Mouse (Mus musculus): ENCODE measurements around the gene Sel1l2. TPM values are rescaled to one million over a fixed set of nuclear protein-coding genes. Genes with fewer than 3 reads are reported as not detected.

Gene Sel1l2
- total RNA-seq, 1 experiment = not detected

GRCm38 (mm10) chr2:140330508-140331306 lies 58.8 kb downstream of the Sel1l2 start:
- Histone ChIP-seq H3K27ac (ENCODE audit: insufficient read depth, low read depth, low read length, poor library complexity, severe bottlenecking) (no peak overlapping the region), H3K36me3 (ENCODE audit: control insufficient read depth, insufficient read depth, low read length, poor library complexity, severe bottlenecking) (no peaks in the 10 kb centered on the region), H3K9me3 (ENCODE audit: control insufficient read depth, insufficient read depth, low read depth, low read length) (no peaks in the 10 kb centered on the region), H3K4me1 (ENCODE audit: control insufficient read depth in 2 of 2, insufficient read depth in 2 of 2, low read length in 2 of 2, poor library complexity in 1 of 2) (no peaks in the 10 kb centered on the region), H3K9ac (ENCODE audit: insufficient read depth, low read depth, low read length, poor library complexity, severe bottlenecking) (no peak overlapping the region), H3K4me3 (ENCODE audit: insufficient read depth in 1 of 2, low read depth in 1 of 2, low read length in 2 of 2, poor library complexity in 1 of 2, severe bottlenecking in 1 of 2) (no peak overlapping the region)
- DNase-seq (ENCODE audit: low read depth, low spot score) = no peak
- in situ Hi-C loops (cut with MboI; ENCODE audit: low sequenced_read_pairs in 2 of 2, unreplicated experiment in 2 of 2) = no loop called here
- TF ChIP-seq MAFK (IDR thresholded peaks at IDR 0.05; ENCODE audit: insufficient read depth, low read depth, low read length) (no peak), CHD2 (IDR thresholded peaks at IDR 0.05; ENCODE audit: low read depth, low read length) (no peak), HCFC1 (IDR thresholded peaks at IDR 0.05; ENCODE audit: borderline replicate concordance, insufficient read depth, low read length) (no peak), ZNF384 (IDR thresholded peaks at IDR 0.05; ENCODE audit: low read depth, low read length) (no peak), ZC3H11A (IDR thresholded peaks at IDR 0.05; ENCODE audit: borderline replicate concordance, low read depth, low read length) (no peak)

GRCm38 (mm10) chr2:140302976-140303708 lies 86.4 kb downstream of the Sel1l2 start:
- Histone ChIP-seq H3K36me3 (ENCODE audit: control insufficient read depth, insufficient read depth, low read length, poor library complexity, severe bottlenecking) (no peaks in the 10 kb centered on the region), H3K27ac (ENCODE audit: insufficient read depth, low read depth, low read length, poor library complexity, severe bottlenecking) (no peak overlapping the region), H3K9me3 (ENCODE audit: control insufficient read depth, insufficient read depth, low read depth, low read length) (no peaks in the 10 kb centered on the region), H3K4me3 (ENCODE audit: insufficient read depth in 1 of 2, low read depth in 1 of 2, low read length in 2 of 2, poor library complexity in 1 of 2, severe bottlenecking in 1 of 2) (no peak overlapping the region), H3K9ac (ENCODE audit: insufficient read depth, low read depth, low read length, poor library complexity, severe bottlenecking) (no peak overlapping the region), H3K4me1 (ENCODE audit: control insufficient read depth in 2 of 2, insufficient read depth in 2 of 2, low read length in 2 of 2, poor library complexity in 1 of 2) (no peaks in the 10 kb centered on the region)
- TF ChIP-seq ZNF384 (IDR thresholded peaks at IDR 0.05; ENCODE audit: low read depth, low read length) (0 out of 2 replicates have a peak, but pooled peaks have one; percentile 25), MAFK (IDR thresholded peaks at IDR 0.05; ENCODE audit: insufficient read depth, low read depth, low read length) (no peak)
- in situ Hi-C loops (cut with MboI; ENCODE audit: low sequenced_read_pairs in 2 of 2, unreplicated experiment in 2 of 2) = no loop called here
- no peak for DNase-seq (ENCODE audit: low read depth, low spot score)

GRCm38 (mm10) chr2:140297155-140297554 lies 92.4 kb downstream of the Sel1l2 start:
- TF ChIP-seq HCFC1 (IDR thresholded peaks at IDR 0.05; ENCODE audit: borderline replicate concordance, insufficient read depth, low read length) (no peak), ZC3H11A (IDR thresholded peaks at IDR 0.05; ENCODE audit: borderline replicate concordance, low read depth, low read length) (no peak), MAFK (IDR thresholded peaks at IDR 0.05; ENCODE audit: insufficient read depth, low read depth, low read length) (no peak), CHD2 (IDR thresholded peaks at IDR 0.05; ENCODE audit: low read depth, low read length) (no peak), ZNF384 (IDR thresholded peaks at IDR 0.05; ENCODE audit: low read depth, low read length) (no peak)
- H3K9me3 ChIP-seq (ENCODE audit: control insufficient read depth, insufficient read depth, low read depth, low read length) = no peaks in the 10 kb centered on the region
- H3K4me1 ChIP-seq (ENCODE audit: control insufficient read depth in 2 of 2, insufficient read depth in 2 of 2, low read length in 2 of 2, poor library complexity in 1 of 2) = no peaks in the 10 kb centered on the region
- no peak overlapping the region for H3K9ac ChIP-seq (ENCODE audit: insufficient read depth, low read depth, low read length, poor library complexity, severe bottlenecking)
- H3K36me3 ChIP-seq (ENCODE audit: control insufficient read depth, insufficient read depth, low read length, poor library complexity, severe bottlenecking) = no peaks in the 10 kb centered on the region
- no peak for DNase-seq (ENCODE audit: low read depth, low spot score)
- in situ Hi-C loops (cut with MboI; ENCODE audit: low sequenced_read_pairs in 2 of 2, unreplicated experiment in 2 of 2) = no loop called here
- H3K27ac ChIP-seq (ENCODE audit: insufficient read depth, low read depth, low read length, poor library complexity, severe bottlenecking) = no peak overlapping the region
- H3K4me3 ChIP-seq (ENCODE audit: insufficient read depth in 1 of 2, low read depth in 1 of 2, low read length in 2 of 2, poor library complexity in 1 of 2, severe bottlenecking in 1 of 2) = no peak overlapping the region

- H3K4me3 ChIP-seq (ENCODE audit: insufficient read depth in 1 of 2, low read depth in 1 of 2, low read length in 2 of 2, poor library complexity in 1 of 2, severe bottlenecking in 1 of 2) = no peak overlapping the region
- no peaks in the 10 kb centered on the region for H3K4me1 ChIP-seq (ENCODE audit: control insufficient read depth in 2 of 2, insufficient read depth in 2 of 2, low read length in 2 of 2, poor library complexity in 1 of 2)
- in situ Hi-C loops (cut with MboI; ENCODE audit: low sequenced_read_pairs in 2 of 2, unreplicated experiment in 2 of 2) = no loop called here
- TF ChIP-seq ZC3H11A (IDR thresholded peaks at IDR 0.05; ENCODE audit: borderline replicate concordance, low read depth, low read length) (no peak), CHD2 (IDR thresholded peaks at IDR 0.05; ENCODE audit: low read depth, low read length) (no peak), MAFK (IDR thresholded peaks at IDR 0.05; ENCODE audit: insufficient read depth, low read depth, low read length) (no peak), ZNF384 (IDR thresholded peaks at IDR 0.05; ENCODE audit: low read depth, low read length) (no peak), HCFC1 (IDR thresholded peaks at IDR 0.05; ENCODE audit: borderline replicate concordance, insufficient read depth, low read length) (no peak)
- no peak overlapping the region for H3K27ac ChIP-seq (ENCODE audit: insufficient read depth, low read depth, low read length, poor library complexity, severe bottlenecking)
- H3K36me3 ChIP-seq (ENCODE audit: control insufficient read depth, insufficient read depth, low read length, poor library complexity, severe bottlenecking) = no peaks in the 10 kb centered on the region
- H3K9me3 ChIP-seq (ENCODE audit: control insufficient read depth, insufficient read depth, low read depth, low read length) = no peaks in the 10 kb centered on the region
- DNase-seq (ENCODE audit: low read depth, low spot score) = no peak
- no peak overlapping the region for H3K9ac ChIP-seq (ENCODE audit: insufficient read depth, low read depth, low read length, poor library complexity, severe bottlenecking)
These were observed 95.7 kb downstream of the Sel1l2 start for GRCm38 (mm10) chr2:140293820-140294219.

Measured in ES-E14 (cell line).